Mouse (Mus musculus): ENCODE data around the gene Tnni2. TPM values are rescaled to one million over a fixed set of nuclear protein-coding genes. Genes with fewer than 3 reads are reported as not detected.

Tnni2 gene
- polyA plus RNA-seq, 1 experiment from 2014 or later, result 4.3 TPM

GRCm38 (mm10) chr7:142474799-142475198 is 33.2 kb downstream of the Tnni2 start:
- ATAC-seq, result peak; percentile 47
- peak overlapping the region; percentile 64 for H3K4me2 ChIP-seq (ENCODE audit: low read depth, low read length)
- no peaks in the 10 kb centered on the region for H3K9me3 ChIP-seq (ENCODE audit: control insufficient read depth, low read length)
- peak overlapping the region; percentile 76 for H3K9ac ChIP-seq (ENCODE audit: low read depth, low read length)
- H3K27me3 ChIP-seq (replicated peaks; ENCODE audit: control insufficient read depth, insufficient read depth, low read length), result no peaks in the 10 kb centered on the region
- no peaks in the 10 kb centered on the region for H3K36me3 ChIP-seq (ENCODE audit: control insufficient read depth, insufficient read depth, low read length)
- peak overlapping the region; percentile 93 for H3K27ac ChIP-seq (ENCODE audit: low read length)
- WGBS, result 58% methylated on average over 14 of the region's 14 CpGs
- H3K4me1 ChIP-seq (ENCODE audit: control insufficient read depth, insufficient read depth, low read length), result peaks cover 16% of the 10 kb centered on the region
- H3K4me3 ChIP-seq (ENCODE audit: low read length), result peak overlapping the region; percentile 46

GRCm38 (mm10) chr7:142475641-142476040 is 34.0 kb downstream of the Tnni2 start:
- ATAC-seq, result no peak
- Histone ChIP-seq H3K27ac (ENCODE audit: low read length) (peak overlapping the region; percentile 93), H3K4me1 (ENCODE audit: control insufficient read depth, insufficient read depth, low read length) (peaks cover 19% of the 10 kb centered on the region), H3K27me3 (replicated peaks; ENCODE audit: control insufficient read depth, insufficient read depth, low read length) (no peaks in the 10 kb centered on the region), H3K4me2 (ENCODE audit: low read depth, low read length) (peak overlapping the region; percentile 64), H3K36me3 (ENCODE audit: control insufficient read depth, insufficient read depth, low read length) (no peaks in the 10 kb centered on the region), H3K4me3 (ENCODE audit: low read length) (peak overlapping the region; percentile 46), H3K9ac (ENCODE audit: low read depth, low read length) (peak overlapping the region; percentile 76), H3K9me3 (ENCODE audit: control insufficient read depth, low read length) (no peaks in the 10 kb centered on the region)
- WGBS, result 50% methylated on average over 7 of the region's 7 CpGs

GRCm38 (mm10) chr7:142476271-142476670 is 34.7 kb downstream of the Tnni2 start:
- Histone ChIP-seq H3K9ac (ENCODE audit: low read depth, low read length) (peak overlapping the region; percentile 76), H3K4me2 (ENCODE audit: low read depth, low read length) (peak overlapping the region; percentile 64), H3K4me1 (ENCODE audit: control insufficient read depth, insufficient read depth, low read length) (peaks cover 20% of the 10 kb centered on the region), H3K4me3 (ENCODE audit: low read length) (peak overlapping the region; percentile 46), H3K27me3 (replicated peaks; ENCODE audit: control insufficient read depth, insufficient read depth, low read length) (no peaks in the 10 kb centered on the region), H3K9me3 (ENCODE audit: control insufficient read depth, low read length) (no peaks in the 10 kb centered on the region), H3K36me3 (ENCODE audit: control insufficient read depth, insufficient read depth, low read length) (no peaks in the 10 kb centered on the region), H3K27ac (ENCODE audit: low read length) (peak overlapping the region; percentile 93)
- no peak for ATAC-seq
- WGBS, result 82% methylated on average over 5 of the region's 5 CpGs

- ATAC-seq, result no peak
Observed at GRCm38 (mm10) chr7:142476795-142477452, 35.3 kb downstream of the Tnni2 start.

GRCm38 (mm10) chr7:142478001-142478400 is 36.4 kb downstream of the Tnni2 start:
- 83% methylated on average over 6 of the region's 6 CpGs for WGBS
- Histone ChIP-seq H3K4me1 (ENCODE audit: control insufficient read depth, insufficient read depth, low read length) (peaks cover 37% of the 10 kb centered on the region), H3K27me3 (replicated peaks; ENCODE audit: control insufficient read depth, insufficient read depth, low read length) (no peaks in the 10 kb centered on the region), H3K36me3 (ENCODE audit: control insufficient read depth, insufficient read depth, low read length) (no peaks in the 10 kb centered on the region), H3K4me3 (ENCODE audit: low read length) (peak overlapping the region; percentile 46), H3K4me2 (ENCODE audit: low read depth, low read length) (peak overlapping the region; percentile 64), H3K27ac (ENCODE audit: low read length) (peak overlapping the region; percentile 93), H3K9me3 (ENCODE audit: control insufficient read depth, low read length) (no peaks in the 10 kb centered on the region), H3K9ac (ENCODE audit: low read depth, low read length) (peak overlapping the region; percentile 76)
- no peak for ATAC-seq

More at GRCm38 (mm10) chr7:142476795-142477452, 35.3 kb downstream of the Tnni2 start:
- 78% methylated on average over 13 of the region's 13 CpGs for WGBS
- Histone ChIP-seq H3K27ac (ENCODE audit: low read length) (peak overlapping the region; percentile 93), H3K9me3 (ENCODE audit: control insufficient read depth, low read length) (no peaks in the 10 kb centered on the region), H3K4me2 (ENCODE audit: low read depth, low read length) (peak overlapping the region; percentile 64), H3K27me3 (replicated peaks; ENCODE audit: control insufficient read depth, insufficient read depth, low read length) (no peaks in the 10 kb centered on the region), H3K36me3 (ENCODE audit: control insufficient read depth, insufficient read depth, low read length) (no peaks in the 10 kb centered on the region), H3K4me3 (ENCODE audit: low read length) (peak overlapping the region; percentile 46), H3K9ac (ENCODE audit: low read depth, low read length) (peak overlapping the region; percentile 76), H3K4me1 (ENCODE audit: control insufficient read depth, insufficient read depth, low read length) (peaks cover 27% of the 10 kb centered on the region)

- H3K9ac ChIP-seq (ENCODE audit: low read depth, low read length), result peak overlapping the region; percentile 48
- H3K4me1 ChIP-seq (ENCODE audit: control insufficient read depth, insufficient read depth, low read length), result peaks cover 40% of the 10 kb centered on the region
- no peak for ATAC-seq
Observed at GRCm38 (mm10) chr7:142478574-142478973, 37.0 kb downstream of the Tnni2 start.

GRCm38 (mm10) chr7:142479307-142479706 is 37.7 kb downstream of the Tnni2 start:
- ATAC-seq, result no peak
- H3K9ac ChIP-seq (ENCODE audit: low read depth, low read length), result no peak overlapping the region
- no peak overlapping the region for H3K4me3 ChIP-seq (ENCODE audit: low read length)
- H3K36me3 ChIP-seq (ENCODE audit: control insufficient read depth, insufficient read depth, low read length), result no peaks in the 10 kb centered on the region
- H3K27me3 ChIP-seq (replicated peaks; ENCODE audit: control insufficient read depth, insufficient read depth, low read length), result no peaks in the 10 kb centered on the region
- H3K4me2 ChIP-seq (ENCODE audit: low read depth, low read length), result no peak overlapping the region
- peak overlapping the region; percentile 98; the same call in 1 of the 2 replicates for H3K27ac ChIP-seq (ENCODE audit: low read length)
- H3K9me3 ChIP-seq (ENCODE audit: control insufficient read depth, low read length), result no peaks in the 10 kb centered on the region
- H3K4me1 ChIP-seq (ENCODE audit: control insufficient read depth, insufficient read depth, low read length), result peaks cover 42% of the 10 kb centered on the region

More at GRCm38 (mm10) chr7:142478574-142478973, 37.0 kb downstream of the Tnni2 start:
- peak overlapping the region; percentile 93 for H3K27ac ChIP-seq (ENCODE audit: low read length)
- H3K36me3 ChIP-seq (ENCODE audit: control insufficient read depth, insufficient read depth, low read length), result no peaks in the 10 kb centered on the region
- no peaks in the 10 kb centered on the region for H3K9me3 ChIP-seq (ENCODE audit: control insufficient read depth, low read length)
- peak overlapping the region; percentile 46; the same call in 1 of the 2 replicates for H3K4me3 ChIP-seq (ENCODE audit: low read length)
- H3K4me2 ChIP-seq (ENCODE audit: low read depth, low read length), result peak overlapping the region; percentile 35
- 76% methylated on average over 2 of the region's 2 CpGs for WGBS
- no peaks in the 10 kb centered on the region for H3K27me3 ChIP-seq (replicated peaks; ENCODE audit: control insufficient read depth, insufficient read depth, low read length)

- 87% methylated on average over 3 of the region's 3 CpGs for WGBS
- no peak for ATAC-seq
- Histone ChIP-seq H3K4me3 (ENCODE audit: low read length) (no peak overlapping the region), H3K4me2 (ENCODE audit: low read depth, low read length) (no peak overlapping the region; the same call in 1 of the 2 replicates), H3K4me1 (ENCODE audit: control insufficient read depth, insufficient read depth, low read length) (peaks cover 47% of the 10 kb centered on the region), H3K27ac (ENCODE audit: low read length) (peak overlapping the region; percentile 98), H3K36me3 (ENCODE audit: control insufficient read depth, insufficient read depth, low read length) (no peaks in the 10 kb centered on the region), H3K27me3 (replicated peaks; ENCODE audit: control insufficient read depth, insufficient read depth, low read length) (no peaks in the 10 kb centered on the region), H3K9me3 (ENCODE audit: control insufficient read depth, low read length) (no peaks in the 10 kb centered on the region), H3K9ac (ENCODE audit: low read depth, low read length) (no peak overlapping the region)
Observed at GRCm38 (mm10) chr7:142479886-142480285, 38.3 kb downstream of the Tnni2 start.

GRCm38 (mm10) chr7:142480661-142481060 is 39.1 kb downstream of the Tnni2 start:
- H3K4me1 ChIP-seq (ENCODE audit: control insufficient read depth, insufficient read depth, low read length), result peaks cover 48% of the 10 kb centered on the region
- peak overlapping the region; percentile 80 for H3K9ac ChIP-seq (ENCODE audit: low read depth, low read length)
- no peaks in the 10 kb centered on the region for H3K36me3 ChIP-seq (ENCODE audit: control insufficient read depth, insufficient read depth, low read length)
- peak overlapping the region; percentile 70 for H3K4me2 ChIP-seq (ENCODE audit: low read depth, low read length)
- no peak for ATAC-seq
- WGBS, result 84% methylated on average over 3 of the region's 3 CpGs
- peak overlapping the region; percentile 98 for H3K27ac ChIP-seq (ENCODE audit: low read length)
- no peaks in the 10 kb centered on the region for H3K9me3 ChIP-seq (ENCODE audit: control insufficient read depth, low read length)
- H3K27me3 ChIP-seq (replicated peaks; ENCODE audit: control insufficient read depth, insufficient read depth, low read length), result no peaks in the 10 kb centered on the region
- no peak overlapping the region for H3K4me3 ChIP-seq (ENCODE audit: low read length)
